Mouse (Mus musculus) stomach, postnatal 0 days (tissue): ENCODE data around the gene Cfap97d1.

Experiments
- CTCF ChIP-seq: IDR thresholded peaks from 2 replicates; pipeline ENCODE4 v1.5.1; 2016; ENCODE audit warnings: antibody characterized with exemption, low read depth, mild to moderate bottlenecking, moderate library complexity
- EP300 ChIP-seq: optimal IDR thresholded peaks from 2 replicates; pipeline ENCODE3; 2016; ENCODE audit warnings: antibody characterized with exemption

DNA sequence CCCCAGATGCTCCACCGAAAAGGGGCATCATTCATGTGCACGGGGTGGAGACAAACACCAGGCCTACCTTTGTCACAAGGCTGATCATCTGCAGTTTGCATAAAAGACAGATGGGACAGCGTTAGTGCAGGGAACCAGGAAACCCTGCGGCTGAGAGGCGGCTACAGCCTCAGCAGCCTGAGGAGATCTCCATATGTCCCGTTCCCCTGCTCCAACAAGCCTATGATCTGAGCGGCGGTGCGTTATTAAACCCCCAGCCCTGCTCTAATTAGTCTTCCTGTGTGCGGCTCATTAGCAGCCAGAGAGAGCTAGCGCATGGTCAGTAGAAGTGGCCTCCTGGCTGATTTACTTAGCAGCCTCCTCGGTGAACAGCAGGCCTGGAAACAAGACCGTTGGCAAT lies 26.1 kb downstream of the Cfap97d1 start:
- TF ChIP-seq CTCF = no peak
- TF ChIP-seq EP300 = no peak
